Mouse (Mus musculus): ENCODE results near the gene Plekhg2.

Plekhg2 gene

DNA sequence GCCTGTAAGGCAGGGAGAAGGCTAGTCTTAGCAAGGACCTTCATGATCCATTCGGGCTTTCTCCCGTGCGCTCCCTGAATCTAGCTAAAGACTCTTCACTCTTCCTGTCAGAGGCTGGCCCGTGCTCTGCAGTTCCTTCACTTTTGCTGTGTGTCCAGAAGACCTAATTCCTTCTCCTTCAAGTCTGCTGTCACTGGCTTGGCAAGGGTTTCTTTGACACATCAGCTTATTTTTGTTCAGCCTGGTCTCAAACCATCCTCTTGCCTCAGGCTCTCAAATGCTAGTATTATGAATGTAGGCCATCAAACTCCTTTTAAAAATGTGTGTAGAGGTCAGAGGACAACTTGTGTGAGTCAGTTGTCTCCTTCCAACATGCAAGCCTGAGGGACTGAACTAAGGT is 11.2 kb upstream of the Plekhg2 start:
- DNase-seq (ENCODE audit: low spot score in 2 of 2): peak in 1 of 2 experiments; percentile 9

GRCm38 (mm10) chr7:28382981-28383396 is 10.6 kb upstream of the Plekhg2 start:
- DNase-seq (ENCODE audit: low spot score in 2 of 2): peak; percentile 41 to 67

DNA sequence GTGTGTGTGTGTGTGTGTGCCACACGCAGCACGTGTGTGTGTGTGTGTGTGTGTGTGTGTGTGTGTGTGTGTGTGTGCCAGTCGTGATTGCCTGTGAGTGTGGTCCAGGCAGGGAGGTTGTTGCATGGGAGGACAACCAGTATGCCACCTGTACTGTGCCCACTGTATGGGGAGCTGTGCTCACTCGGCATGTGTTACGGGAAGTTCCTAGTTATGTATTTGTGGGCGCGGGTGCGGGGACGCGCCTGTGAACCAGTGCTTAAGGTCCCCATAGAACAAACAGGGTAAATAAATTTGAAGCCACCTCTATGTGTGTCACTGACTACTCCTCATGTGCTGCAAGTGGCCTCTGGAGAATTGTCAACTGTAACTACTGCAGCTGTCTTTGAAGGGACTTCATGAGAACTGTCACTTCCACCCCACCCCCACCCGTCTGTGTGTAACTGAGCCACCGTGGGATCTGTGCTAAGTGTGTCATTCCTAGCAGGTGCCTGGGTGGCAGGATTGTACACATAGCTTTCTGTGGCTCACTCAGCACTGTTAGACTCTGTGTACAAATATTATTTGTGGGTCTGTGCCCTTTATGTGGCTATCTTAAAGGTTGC is 10.1 kb upstream of the Plekhg2 start:
- no peak for DNase-seq (ENCODE audit: low spot score in 2 of 2)

DNA sequence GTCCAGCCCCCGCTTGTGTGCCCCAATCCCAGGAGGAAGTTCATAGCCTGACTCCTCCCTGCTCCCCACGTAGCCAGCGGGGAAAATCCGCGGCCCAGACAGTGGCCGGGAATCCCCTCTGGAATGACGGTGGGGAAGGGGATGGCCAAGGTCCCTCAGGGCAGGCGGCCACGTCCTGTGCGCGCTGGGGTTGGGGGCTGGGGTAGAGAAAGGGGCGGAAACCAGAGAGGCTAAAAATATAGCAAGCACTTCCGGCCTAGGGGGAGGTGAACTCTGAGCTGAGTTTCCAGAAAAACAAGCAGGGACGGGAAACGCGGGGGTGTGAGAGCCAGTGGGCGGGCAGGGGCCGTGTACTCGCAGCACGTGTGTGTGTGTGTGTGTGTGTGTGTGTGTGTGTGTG is 9.5 kb upstream of the Plekhg2 start:
- peak; percentile 72 to 87 for DNase-seq (ENCODE audit: low spot score in 2 of 2)

- DNase-seq (ENCODE audit: low spot score in 2 of 2): peak; percentile 61 to 85
Measured at GRCm38 (mm10) chr7:28381017-28381790, 8.8 kb upstream of the Plekhg2 start.

- no peak for DNase-seq (ENCODE audit: low spot score in 2 of 2)
Measured at GRCm38 (mm10) chr7:28380237-28381016, 8.0 kb upstream of the Plekhg2 start, which contains the start of gene Zfp36. Gene Zfp36, minus strand, starts transcription at chr7:28380253.

DNA sequence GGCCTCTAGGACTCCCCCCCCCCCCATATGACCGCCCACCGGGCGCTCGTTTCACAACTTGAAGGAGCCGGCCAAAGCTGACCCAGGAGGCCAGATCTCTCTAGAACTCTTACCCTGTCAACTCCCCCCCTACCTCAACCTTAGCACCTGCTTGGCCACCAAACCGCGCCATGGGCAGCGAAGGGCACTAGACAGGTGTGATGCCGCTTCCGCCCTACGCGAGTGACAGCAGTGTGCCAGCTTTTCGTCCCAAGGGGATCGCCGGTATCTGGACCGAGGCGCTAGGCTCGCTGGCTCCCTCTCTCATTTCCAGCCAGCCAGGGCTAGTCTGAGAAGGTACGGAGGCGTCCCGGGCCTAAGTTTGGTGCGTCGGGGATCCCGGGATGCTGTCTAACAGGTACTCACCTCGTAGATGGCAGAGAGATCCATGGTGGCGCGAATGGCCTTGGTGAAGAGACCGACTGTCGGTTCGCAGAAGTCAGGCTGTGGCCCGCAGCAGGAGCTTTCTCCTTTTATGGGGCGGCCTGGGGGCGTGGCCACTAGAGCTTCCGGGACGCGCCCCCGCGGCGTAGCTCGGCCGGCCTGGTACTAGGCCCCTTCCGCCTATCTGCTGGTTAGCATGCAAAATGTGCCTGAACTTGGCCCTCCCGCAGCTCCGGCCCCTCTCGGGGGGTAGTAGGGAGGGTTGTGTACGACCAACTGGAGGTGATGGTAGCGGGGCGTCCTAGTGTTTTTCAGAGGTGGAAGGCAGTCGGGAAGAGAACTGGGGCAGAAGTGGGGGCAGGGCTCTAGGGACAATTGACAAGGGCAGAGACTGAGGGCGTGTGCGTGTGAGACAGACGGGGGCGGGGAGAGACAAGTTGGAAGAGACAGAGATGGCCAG is 6.6 kb upstream of the Plekhg2 start:
- DNase-seq (ENCODE audit: low spot score in 2 of 2): peak; percentile 93 to 96

- DNase-seq (ENCODE audit: low spot score in 2 of 2): peak; percentile 55 to 72
Measured at GRCm38 (mm10) chr7:28378066-28378690, 5.8 kb upstream of the Plekhg2 start.

DNA sequence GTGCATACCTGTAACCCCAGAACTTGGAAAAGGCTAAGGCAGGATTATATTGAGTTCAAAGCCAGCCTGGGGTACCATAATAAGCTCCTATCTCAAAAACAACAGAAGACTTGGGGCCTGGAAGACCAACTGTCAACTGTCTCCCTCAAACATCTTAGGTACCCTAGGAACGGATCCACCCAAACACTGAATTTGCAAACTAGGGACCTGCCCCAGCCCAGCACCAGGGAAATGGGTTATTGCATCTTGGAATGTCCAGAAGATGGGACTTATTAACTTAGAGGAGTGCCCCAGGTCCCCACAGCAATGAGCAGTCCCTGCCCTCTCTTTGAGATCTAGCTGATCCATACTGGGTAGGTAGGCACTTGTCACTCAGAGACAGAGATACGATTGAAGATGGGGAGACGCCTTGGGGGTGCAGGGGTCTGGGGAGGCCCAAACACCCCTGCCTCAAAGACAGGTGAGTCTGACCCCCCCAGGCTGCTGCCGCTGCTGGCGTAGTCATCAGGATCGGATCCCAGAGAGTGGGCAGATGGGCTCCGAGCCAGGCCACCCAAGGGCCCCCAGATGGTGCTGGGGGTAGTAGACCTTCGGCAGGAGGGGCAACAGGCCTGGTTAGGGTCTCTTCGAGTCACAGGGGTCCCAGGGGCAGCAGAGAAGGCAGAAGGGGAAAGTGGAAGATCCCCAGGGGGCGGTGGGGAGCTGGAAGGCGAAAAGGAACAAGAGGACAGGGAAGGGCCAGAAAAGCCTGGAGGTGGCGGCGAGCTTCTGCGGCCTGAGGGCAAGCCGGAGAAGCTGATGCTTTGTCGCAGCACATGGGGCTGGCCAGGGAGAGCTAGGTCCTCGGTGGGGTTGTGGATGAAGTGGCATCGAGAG is 5.0 kb upstream of the Plekhg2 start:
- peak; percentile 32 to 48 for DNase-seq (ENCODE audit: low spot score in 2 of 2)

DNA sequence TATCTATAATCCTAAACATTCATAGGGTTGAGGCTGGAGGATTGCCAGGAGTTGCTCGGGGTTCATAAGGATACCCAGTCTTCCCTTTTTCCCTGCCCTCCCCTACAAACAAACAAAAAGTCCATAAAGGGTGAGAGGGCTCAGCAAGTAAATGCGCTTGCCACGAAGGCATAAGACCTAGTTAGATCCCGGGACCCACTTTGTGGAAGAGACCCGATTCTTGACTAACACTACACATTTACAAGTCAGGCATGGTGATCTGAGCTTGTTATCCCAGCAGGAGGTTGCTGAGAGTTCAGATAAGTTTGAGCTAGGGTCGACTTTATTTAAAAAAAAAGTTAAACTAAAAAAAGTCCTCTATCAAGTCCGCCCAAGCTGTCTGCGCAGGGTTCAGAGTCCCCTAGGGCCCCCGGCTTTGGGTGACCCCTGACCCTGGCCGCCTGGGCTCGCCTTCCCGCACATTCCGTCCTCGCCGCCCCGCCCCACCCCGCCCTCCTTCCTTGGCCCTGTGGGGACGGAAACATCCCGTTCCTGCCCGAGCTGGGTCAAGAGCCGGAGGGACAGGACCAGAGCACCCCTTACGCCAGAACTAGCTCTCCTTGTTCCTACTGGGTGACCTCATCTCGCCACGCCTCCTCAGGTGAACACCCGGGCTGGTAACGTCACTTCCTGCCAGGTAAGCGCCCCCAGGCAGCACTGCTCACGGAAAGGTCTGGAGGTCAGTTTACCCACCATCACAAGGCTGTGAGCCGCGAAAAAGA is 3.8 kb upstream of the Plekhg2 start:
- DNase-seq (ENCODE audit: low spot score in 2 of 2): peak; percentile 49 to 63

- DNase-seq (ENCODE audit: low spot score in 2 of 2): peak; percentile 77 to 92
Measured at GRCm38 (mm10) chr7:28375176-28375921, 3.0 kb upstream of the Plekhg2 start.

DNA sequence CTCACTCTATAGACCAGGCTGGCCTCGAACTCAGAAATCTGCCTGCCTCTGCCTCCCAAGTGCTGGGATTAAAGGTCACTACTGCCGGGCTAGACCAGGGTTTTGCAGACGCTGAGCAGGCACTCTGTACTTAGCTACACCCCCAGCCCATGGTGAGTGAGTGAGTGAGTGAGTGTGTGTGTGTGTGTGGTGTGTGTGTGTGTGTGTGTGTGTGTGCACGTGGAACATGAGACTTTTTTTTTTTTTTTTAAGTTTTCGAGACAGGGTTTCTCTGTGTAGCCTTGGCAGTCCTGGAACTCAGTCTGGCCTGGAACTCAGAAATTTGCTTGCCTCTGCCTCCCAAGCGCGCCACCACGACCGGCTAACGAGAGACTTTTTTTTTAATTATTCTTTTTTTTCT is 2.2 kb upstream of the Plekhg2 start:
- DNase-seq (ENCODE audit: low spot score in 2 of 2): no peak

GRCm38 (mm10) chr7:28373891-28374495 is 1.6 kb upstream of the Plekhg2 start:
- DNase-seq (ENCODE audit: low spot score in 2 of 2): no peak

- peak; percentile 60 to 84 for DNase-seq (ENCODE audit: low spot score in 2 of 2)
Measured at GRCm38 (mm10) chr7:28373131-28373581, 757 bp upstream of the Plekhg2 start.

DNA sequence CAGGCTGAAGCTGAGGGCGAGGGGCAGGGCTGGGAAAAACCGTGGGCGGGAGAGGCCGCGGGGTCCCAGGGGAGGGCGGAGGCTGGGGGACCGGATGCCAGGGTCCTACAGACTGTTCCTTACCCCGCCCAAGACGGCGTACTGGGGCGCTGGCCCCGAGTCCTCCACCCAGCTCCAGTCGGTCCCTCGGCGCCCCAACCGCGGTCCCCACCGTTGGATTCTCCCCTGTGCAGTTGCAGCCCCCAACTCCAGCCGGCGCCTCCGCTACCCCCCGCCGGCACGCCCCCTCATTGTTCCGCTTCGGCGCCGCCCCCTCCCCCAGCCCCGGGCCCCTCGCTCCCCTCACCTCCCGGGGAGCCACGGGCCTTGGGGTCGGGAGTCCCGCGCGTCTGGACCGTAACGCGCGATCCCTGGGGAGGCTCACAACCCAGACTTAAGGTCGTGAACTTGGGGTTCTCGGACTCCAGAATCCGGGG is 847 bp downstream of the Plekhg2 start:
- DNase-seq (ENCODE audit: low spot score in 2 of 2): peak; percentile 43 to 65

- DNase-seq (ENCODE audit: low spot score in 2 of 2): peak; percentile 28 to 35
Measured at GRCm38 (mm10) chr7:28370977-28371513, 1.4 kb downstream of the Plekhg2 start.

- DNase-seq (ENCODE audit: low spot score in 2 of 2): no peak
Measured at GRCm38 (mm10) chr7:28370051-28370450, 2.3 kb downstream of the Plekhg2 start.

All from spleen, postnatal 10 days (tissue).